Mouse (Mus musculus): ENCODE results near the gene Gm8922. TPM values are rescaled to one million over a fixed set of nuclear protein-coding genes. Genes with fewer than 3 reads are reported as not detected.
"Not testable (repeated sequence)": the region's sequence is repeated elsewhere in the genome, so short reads cannot be mapped to it uniquely, and the experiment has no call there.

The Gm8922 gene
- total RNA-seq (2021) = not detected
- long read RNA-seq, experiment 1 = 0 reads
- long read RNA-seq, experiment 2 = 0 reads

- not testable (repeated sequence) for H3K4me3 ChIP-seq; DNase-seq (ENCODE audit: low spot score in 2 of 2)
Measured at GRCm38 (mm10) chr5:11681659-11682058, at the start of gene Gm8922. Gene Gm8922 (plus strand): TSS chr5:11681959.

More at GRCm38 (mm10) chr5:11681659-11682058, at the start of gene Gm8922:
- not testable (repeated sequence) for H3K27ac ChIP-seq

Other genes with a start within 250 kb of the Gm8922 start
- gene Gm8906, start 179.3 kb upstream of the Gm8922 start, total RNA-seq (2021) = not detected
- not detected for gene Gm6460, start 87.0 kb upstream of the Gm8922 start, total RNA-seq (2021)
- gene Gm8926, start 88.6 kb downstream of the Gm8922 start, total RNA-seq (2021) = not detected
- not detected for gene Gm6465, start 163.6 kb downstream of the Gm8922 start, total RNA-seq (2021)
- gene 4933402N22Rik, start 236.1 kb downstream of the Gm8922 start, total RNA-seq (2021) = not detected